Mouse (Mus musculus): ENCODE results near the gene St3gal6. TPM values are rescaled to one million over a fixed set of nuclear protein-coding genes. Genes with fewer than 3 reads are reported as not detected.

St3gal6 gene
- total RNA-seq, 2 experiments from 2014 or later, result 16.3 to 19.1 TPM

DNA sequence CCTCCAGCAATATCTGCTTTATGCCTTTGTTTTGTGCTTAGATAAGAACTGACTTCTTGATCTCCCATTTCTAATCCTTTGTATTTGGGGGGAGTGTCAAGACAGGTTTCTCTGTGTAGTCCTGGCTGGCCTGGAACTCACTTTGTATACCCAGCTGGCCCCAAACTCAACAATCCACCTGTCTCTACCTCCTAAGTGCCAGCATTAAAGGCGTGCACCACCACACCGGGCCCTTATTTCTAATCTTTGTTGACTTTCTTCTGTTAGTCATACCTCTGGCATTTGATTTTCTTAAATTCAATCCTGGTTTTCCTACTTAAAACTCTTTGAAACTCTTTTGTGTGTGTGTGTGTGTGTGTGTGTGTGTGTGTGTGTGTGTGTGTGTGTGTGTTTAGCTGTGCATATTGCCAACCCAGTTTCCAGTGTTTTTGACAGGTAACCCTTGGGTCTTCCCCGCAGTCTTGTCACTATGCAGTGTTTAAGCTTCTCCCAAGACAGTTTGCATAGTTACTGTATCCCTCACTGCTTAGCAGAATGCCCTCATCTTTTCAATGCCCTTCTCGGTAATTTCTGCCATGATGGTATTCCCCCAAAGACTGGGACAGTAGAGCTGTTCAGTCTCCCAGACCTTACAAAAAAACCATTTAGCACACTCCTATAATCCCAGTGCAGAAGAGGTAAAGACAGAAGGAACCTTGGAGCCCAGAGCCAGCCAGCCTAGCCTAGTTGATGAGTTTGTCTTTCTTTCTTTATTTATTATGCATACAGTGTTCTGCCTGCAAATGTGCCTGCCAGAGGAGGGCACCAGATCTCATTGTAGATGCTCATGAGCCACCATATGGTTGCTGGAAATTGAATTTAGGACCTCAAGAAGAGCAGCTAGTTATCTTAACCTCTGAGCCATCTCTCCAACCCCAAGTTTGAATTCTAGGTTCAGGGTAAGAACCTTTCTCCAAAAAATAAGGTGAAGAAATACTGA, 77.5 kb downstream of the St3gal6 start:
- DNase-seq (ENCODE audit: low spot score in 2 of 2), result no peak

DNA sequence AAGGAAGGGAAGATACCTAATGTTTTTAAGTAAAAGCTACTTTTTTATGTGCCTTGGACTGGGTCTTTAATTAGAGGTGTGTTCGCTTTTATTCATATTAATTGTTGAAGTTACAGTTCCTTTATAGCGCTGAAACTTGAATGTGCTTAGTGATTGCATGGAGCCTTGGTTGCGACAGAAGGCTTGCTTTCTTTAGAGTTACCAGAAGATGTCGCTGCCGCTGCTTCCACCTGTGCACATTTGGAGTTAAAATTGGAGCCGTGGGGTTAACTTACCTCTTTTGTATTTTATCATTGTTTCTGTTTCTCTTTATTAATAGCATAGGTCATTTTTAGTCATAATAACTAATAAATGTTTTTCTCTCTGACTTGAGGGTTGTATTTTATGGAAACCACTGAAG, 79.3 kb downstream of the St3gal6 start:
- DNase-seq (ENCODE audit: low spot score in 2 of 2), result no peak

DNA sequence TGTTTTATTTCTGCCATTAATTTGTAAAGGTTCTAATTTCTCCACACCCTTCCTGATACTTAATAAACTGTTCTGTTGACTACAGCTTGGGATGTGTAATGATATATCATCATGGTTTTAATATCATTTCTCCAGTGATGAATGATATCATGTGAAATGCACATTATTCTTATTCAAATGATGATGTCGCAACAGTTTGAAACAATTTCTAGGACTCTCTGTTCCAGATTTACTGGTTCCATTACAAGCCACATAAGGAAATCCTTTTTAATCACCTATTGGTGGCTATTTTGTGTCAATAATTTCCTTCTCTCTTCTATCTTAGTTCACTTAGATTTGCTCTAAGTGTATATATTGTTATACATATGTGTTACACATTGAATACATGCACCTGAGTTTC, 91.7 kb downstream of the St3gal6 start:
- DNase-seq (ENCODE audit: low spot score in 2 of 2), result no peak

DNA sequence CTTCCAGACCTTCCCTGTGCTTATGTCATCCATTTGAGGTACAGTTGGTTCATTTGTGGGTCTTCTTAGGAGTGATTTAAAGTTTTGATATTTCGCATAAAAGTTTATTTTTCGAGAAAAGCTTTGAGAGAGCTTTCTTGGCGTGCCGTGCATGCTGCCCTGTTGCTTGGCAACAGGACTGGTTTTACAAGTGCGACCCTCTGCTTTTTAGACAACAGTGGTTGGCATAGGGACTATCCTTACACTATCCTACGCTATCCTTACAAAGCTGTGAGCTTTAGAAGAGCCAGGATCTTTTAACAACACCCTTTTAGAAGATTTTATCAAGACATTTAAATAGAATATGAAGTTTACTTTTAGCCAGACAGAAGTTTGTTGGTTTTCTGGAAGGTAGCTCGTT, 93.8 kb downstream of the St3gal6 start:
- no peak for DNase-seq (ENCODE audit: low spot score in 2 of 2)

DNA sequence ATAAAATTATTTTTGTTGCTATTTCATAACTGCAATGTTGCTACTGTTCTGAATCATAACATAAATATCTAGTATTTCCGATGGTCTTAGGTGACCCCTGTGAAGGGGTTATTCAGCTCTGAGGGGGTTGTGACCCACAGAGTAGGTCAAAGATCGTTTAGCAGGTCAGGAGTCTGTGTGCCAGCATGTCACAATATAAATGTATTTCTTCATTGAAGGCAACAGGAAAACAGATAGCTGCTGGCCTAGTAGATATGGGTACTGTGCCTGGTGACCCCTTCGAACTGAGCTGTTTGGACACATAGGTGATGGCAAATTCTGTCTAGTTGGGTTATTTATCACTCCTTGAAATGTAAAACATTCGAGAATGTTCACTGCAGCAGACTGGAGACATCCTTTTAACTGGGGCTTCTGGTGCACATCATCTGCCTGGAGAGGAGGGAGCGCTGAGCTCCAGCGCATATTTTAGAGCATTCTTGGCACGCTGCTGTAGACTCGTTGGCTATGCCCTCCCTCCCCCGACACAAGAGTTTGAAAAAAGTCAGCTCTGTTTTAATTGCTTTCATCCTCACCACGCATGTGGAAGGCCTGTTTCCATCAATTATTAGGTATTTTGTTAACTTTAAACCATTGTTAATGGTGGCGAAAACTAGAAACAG, 102.2 kb downstream of the St3gal6 start:
- DNase-seq (ENCODE audit: low spot score in 2 of 2), result peak; percentile 14 to 29

Other genes starting within 250 kb of the St3gal6 start
- gene Dcbld2, start 115.8 kb downstream of the St3gal6 start, total RNA-seq (2021), result 10 to 100 TPM; 21.0 to 22.4 TPM
- gene Gm813, start 92.7 kb upstream of the St3gal6 start, total RNA-seq (2021), result not detected
- not detected for gene E330017A01Rik, start 114.5 kb upstream of the St3gal6 start, total RNA-seq (2021)
- 10 to 100 TPM; 34.1 to 35.2 TPM for gene Cpox, start 146.0 kb upstream of the St3gal6 start, total RNA-seq (2021)
- gene Gpr15, start 194.8 kb upstream of the St3gal6 start, total RNA-seq (2021), result not detected
- gene Cldnd1, start 203.7 kb upstream of the St3gal6 start, total RNA-seq (2021), result 100 to 1,000 TPM in 1 of 2 experiments, 10 to 100 TPM in 1; 91.4 to 112 TPM
- not detected for gene Olfr172, start 238.9 kb upstream of the St3gal6 start, total RNA-seq (2021)

Data from layer of hippocampus, postnatal 10 days (tissue).